Mouse (Mus musculus): ENCODE measurements around the gene Ppp3r1.
"Not testable (repeated sequence)": the region's sequence is repeated elsewhere in the genome, so short reads cannot be mapped to it uniquely, and the experiment has no call there.

Gene Ppp3r1

GRCm38 (mm10) chr11:17199840-17200501, 40.9 kb downstream of the Ppp3r1 start:
- DNase-seq (ENCODE audit: low spot score in 2 of 2), result no peak

GRCm38 (mm10) chr11:17200936-17201335, 41.9 kb downstream of the Ppp3r1 start:
- no peak for DNase-seq (ENCODE audit: low spot score in 2 of 2)

GRCm38 (mm10) chr11:17202481-17202880, 43.4 kb downstream of the Ppp3r1 start:
- no peak for DNase-seq (ENCODE audit: low spot score in 2 of 2)

DNA sequence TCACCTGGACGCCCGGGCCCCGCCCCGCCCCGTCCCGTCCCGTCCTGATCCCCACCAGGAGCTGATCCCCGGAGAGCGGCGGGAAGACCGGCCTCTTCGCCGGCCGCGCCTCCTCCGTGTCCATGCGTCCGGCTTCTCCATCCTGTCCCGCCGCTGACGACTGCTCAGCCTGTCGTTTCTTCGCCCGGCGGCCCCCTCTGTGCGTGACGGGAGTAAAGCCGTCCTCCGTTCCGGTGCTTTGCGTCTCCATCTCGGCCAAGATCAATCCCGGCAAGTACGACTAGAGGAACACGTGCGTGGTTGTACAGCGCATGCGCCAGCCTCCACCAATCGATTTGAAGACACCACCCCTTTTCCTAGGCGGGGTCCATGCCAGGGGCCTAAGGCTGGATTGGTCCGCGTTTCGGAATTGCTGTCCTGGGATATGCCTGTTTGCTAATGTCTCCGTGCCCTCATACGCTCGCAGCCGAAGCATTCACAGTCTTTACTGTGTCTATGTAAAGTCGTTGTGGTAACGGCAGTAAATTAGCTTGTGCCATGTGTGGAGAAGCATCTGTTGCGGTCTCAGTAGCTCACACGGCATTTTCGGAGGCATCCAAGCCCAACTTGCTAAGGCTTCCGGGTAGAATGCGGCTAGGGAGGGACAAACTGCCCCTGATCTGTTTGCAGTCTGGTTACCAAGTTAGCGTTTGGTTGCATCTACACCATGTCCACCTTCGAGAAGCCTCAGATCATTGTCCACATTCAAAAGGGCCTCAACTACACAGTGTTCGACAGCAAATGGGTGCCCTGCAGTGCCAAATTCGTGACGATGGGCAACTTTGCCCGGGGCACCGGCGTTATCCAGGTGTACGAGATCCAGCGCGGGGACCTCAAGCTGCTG, 52.4 kb downstream of the Ppp3r1 start, which contains the start of gene Pno1:
Pno1 (minus strand) TSS at position 311 of the 883 bp plus-strand sequence.
- DNase-seq (ENCODE audit: low spot score in 2 of 2), result peak; percentile 96

DNA sequence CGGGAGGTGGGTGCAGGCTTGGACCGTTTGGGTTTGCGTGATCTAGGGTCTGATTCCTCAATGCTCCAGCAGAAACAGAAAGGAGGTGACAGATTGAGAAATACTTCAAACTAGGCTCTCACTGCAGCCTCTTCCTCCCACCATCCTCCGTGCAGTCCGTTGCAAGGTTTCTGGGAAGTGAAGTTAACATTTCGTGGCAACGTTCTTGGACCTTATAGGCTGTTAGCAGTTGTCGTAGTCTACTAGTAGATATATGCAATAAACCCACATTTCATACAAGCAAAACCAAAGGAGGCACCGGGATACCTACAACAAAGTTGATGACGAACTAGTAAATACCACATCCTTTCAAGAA, 53.1 kb downstream of the Ppp3r1 start:
- no peak for DNase-seq (ENCODE audit: low spot score in 2 of 2)

DNA sequence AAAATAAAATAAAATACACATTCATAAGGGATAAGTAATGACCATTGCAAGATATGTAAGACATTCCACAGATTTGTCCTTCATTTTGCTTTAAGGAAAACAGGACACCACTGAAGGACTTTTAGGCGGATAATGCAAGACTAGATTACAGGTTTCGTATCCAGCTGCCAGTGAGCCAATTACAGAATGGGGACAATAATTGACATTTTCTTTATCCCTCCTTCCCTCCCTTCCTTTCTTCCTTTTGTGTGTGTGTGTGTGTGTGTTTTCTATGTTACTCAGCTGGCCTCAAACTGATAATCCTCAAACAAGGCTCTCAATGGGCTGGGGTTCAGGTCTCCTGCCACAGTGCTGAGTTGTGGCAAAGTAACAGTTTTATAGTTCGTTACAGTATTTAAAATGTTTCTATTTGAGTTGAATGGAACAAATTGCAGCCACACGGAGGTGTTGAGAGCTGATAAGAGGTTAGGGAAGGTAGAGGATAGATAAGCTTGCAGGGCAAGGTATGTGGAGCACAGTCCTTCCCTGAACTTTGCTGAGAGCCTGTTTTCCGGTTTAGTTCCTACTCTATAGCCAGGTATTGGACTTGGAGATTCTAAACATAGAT, 53.9 kb downstream of the Ppp3r1 start:
- DNase-seq (ENCODE audit: low spot score in 2 of 2), result no peak

DNA sequence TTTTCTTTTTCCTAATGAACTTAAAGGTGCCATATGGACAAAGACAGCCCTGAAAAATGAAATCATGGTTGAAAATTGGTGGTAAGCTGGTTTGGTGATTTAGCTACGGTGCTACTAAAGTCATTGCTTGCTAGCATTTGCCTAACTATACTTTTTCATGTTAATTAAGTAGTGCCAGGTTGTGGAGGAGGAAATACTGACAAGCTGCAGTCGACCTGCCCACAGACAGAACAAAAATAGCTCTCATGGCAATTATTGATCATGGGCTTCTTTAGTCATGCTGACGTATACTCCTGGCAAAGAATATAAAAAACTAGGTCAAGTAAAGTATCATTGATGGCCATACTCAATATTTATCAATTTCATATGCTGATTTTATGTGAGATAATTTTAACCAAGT, 56.4 kb downstream of the Ppp3r1 start:
- DNase-seq (ENCODE audit: low spot score in 2 of 2), result no peak

DNA sequence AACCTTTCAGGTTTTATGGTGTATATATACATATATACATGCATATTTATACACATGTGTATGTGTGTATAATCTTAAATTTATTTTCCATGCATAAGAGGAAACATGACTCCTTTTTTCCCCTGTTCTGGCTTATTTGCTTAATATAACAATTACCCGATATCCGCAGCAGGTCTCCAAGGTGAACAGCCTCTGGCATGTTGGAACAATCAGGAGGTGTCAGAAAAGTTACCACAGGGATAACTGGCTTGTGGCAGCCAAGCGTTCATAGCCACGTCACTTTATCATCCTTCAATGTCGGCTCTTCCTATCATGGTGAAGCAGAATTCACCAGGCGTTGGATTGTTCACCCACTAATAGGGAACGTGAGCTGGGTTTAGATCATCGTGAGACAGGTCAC, 62.1 kb downstream of the Ppp3r1 start:
- no peak for DNase-seq (ENCODE audit: low spot score in 2 of 2)

- no peak for DNase-seq (ENCODE audit: low spot score in 2 of 2)
Measured at GRCm38 (mm10) chr11:17232792-17233191, 73.7 kb downstream of the Ppp3r1 start.

GRCm38 (mm10) chr11:17236449-17237037, 77.5 kb downstream of the Ppp3r1 start:
- no peak for DNase-seq (ENCODE audit: low spot score in 2 of 2)

DNA sequence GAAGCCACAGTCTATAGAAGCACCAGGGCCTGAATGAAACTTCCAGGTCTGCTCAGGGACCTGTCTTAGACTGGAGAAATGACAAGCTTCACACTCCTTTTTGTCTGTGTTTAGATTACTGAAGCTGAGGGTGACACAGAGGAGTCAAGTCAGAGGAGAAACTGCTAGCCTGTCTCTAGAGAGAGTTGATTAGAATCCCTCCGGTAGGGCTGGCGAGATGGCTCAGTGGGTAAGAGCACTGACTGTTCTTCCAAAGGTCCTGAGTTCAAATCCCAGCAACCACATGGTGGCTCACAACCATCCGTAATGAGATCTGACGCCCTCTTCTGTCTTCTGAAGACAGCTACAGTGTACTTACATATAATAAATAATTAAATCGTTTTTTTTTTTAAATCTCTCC, 79.5 kb downstream of the Ppp3r1 start:
- not testable (repeated sequence) for DNase-seq (ENCODE audit: low spot score in 2 of 2)

GRCm38 (mm10) chr11:17248715-17249114, 89.7 kb downstream of the Ppp3r1 start:
- DNase-seq (ENCODE audit: low spot score in 2 of 2), result no peak
